Mouse (Mus musculus) left cerebral cortex, adult 11 months (tissue): ENCODE data around the gene Aco2.

Experiments used
- DNase-seq: peaks from one replicate; pipeline ENCODE4 v3.0.0; 2022; ENCODE audit warnings: low spot score

Aco2 gene

GRCm38 (mm10) chr15:81846755-81847154, 25.4 kb upstream of the Aco2 start:
- DNase-seq: no peak

GRCm38 (mm10) chr15:81847161-81847560, 24.9 kb upstream of the Aco2 start:
- no peak for DNase-seq

- DNase-seq: no peak
These were observed 24.2 kb upstream of the Aco2 start for GRCm38 (mm10) chr15:81847861-81848260.

GRCm38 (mm10) chr15:81848301-81848700, 23.8 kb upstream of the Aco2 start:
- no peak for DNase-seq

- no peak for DNase-seq
These were observed 23.0 kb upstream of the Aco2 start for GRCm38 (mm10) chr15:81849104-81849503.

GRCm38 (mm10) chr15:81850718-81851117, 21.4 kb upstream of the Aco2 start:
- no peak for DNase-seq

- no peak for DNase-seq
These were observed 20.7 kb upstream of the Aco2 start for GRCm38 (mm10) chr15:81851375-81851774.

GRCm38 (mm10) chr15:81852411-81853000, 19.6 kb upstream of the Aco2 start:
- no peak for DNase-seq

GRCm38 (mm10) chr15:81853081-81853480, 19.0 kb upstream of the Aco2 start:
- no peak for DNase-seq

GRCm38 (mm10) chr15:81856030-81856790, 15.9 kb upstream of the Aco2 start:
- DNase-seq: peak; percentile 87

- no peak for DNase-seq
These were observed 15.0 kb upstream of the Aco2 start for GRCm38 (mm10) chr15:81856938-81857723.

GRCm38 (mm10) chr15:81857724-81858116, 14.4 kb upstream of the Aco2 start:
- no peak for DNase-seq

- peak; percentile 86 for DNase-seq
These were observed 14.0 kb upstream of the Aco2 start for GRCm38 (mm10) chr15:81858138-81858516.

GRCm38 (mm10) chr15:81858517-81859329, 13.4 kb upstream of the Aco2 start, which contains the start of gene Tob2:
Tob2 (minus strand) TSS chr15:81858796.
- peak; percentile 69 for DNase-seq

GRCm38 (mm10) chr15:81859330-81860255, 12.5 kb upstream of the Aco2 start:
- DNase-seq: peak; percentile 96

- no peak for DNase-seq
These were observed 11.5 kb upstream of the Aco2 start for GRCm38 (mm10) chr15:81860471-81861135.

GRCm38 (mm10) chr15:81864238-81864637, 7.9 kb upstream of the Aco2 start:
- DNase-seq: no peak

- DNase-seq: no peak
These were observed 2.1 kb upstream of the Aco2 start for GRCm38 (mm10) chr15:81869985-81870384.

GRCm38 (mm10) chr15:81871604-81872261, 376 bp upstream of the Aco2 start, which contains the start of gene Phf5a:
Phf5a (minus strand) TSS chr15:81871911.
- DNase-seq: peak; percentile 70
